Mouse (Mus musculus) megakaryocyte, embryonic 14.5 days (primary cell): ENCODE results near the gene Ppp2r2c. TPM values are rescaled to one million over a fixed set of nuclear protein-coding genes. Genes with fewer than 3 reads are reported as not detected.

Experiments used
- H3K27me3 ChIP-seq: replicated peaks from 2 replicates; pipeline ENCODE3; 2012; ENCODE audit warnings: inconsistent platforms
- H3K36me3 ChIP-seq: replicated peaks from 2 replicates; pipeline ENCODE3; 2012; ENCODE audit warnings: low read length, inconsistent platforms, mixed read lengths
- H3K4me1 ChIP-seq: 2 replicates; pipeline ENCODE4 v1.6.1; 2012; ENCODE audit warnings: inconsistent platforms
- H3K4me3 ChIP-seq: replicated peaks from 2 replicates; pipeline ENCODE3; 2012; ENCODE audit warnings: moderate library complexity, mild to moderate bottlenecking, inconsistent platforms
- H3K9me3 ChIP-seq: 2 replicates; pipeline ENCODE4 v1.6.1; 2012; ENCODE audit warnings: inconsistent platforms
- FLI1 ChIP-seq: IDR thresholded peaks from 2 replicates; pipeline ENCODE4 v1.6.1; 2012; ENCODE audit warnings: low read length, inconsistent platforms, mixed read lengths
- GATA1 ChIP-seq: IDR thresholded peaks from 3 replicates; pipeline ENCODE4 v1.6.1; 2012; ENCODE audit warnings: mixed read lengths, low read length, inconsistent platforms, borderline replicate concordance
- polyA plus RNA-seq: library from polyadenylated mRNA; stranded (reverse); fragments of >175 nt; gene quantifications from 2 replicates; pipeline ENCODE4 v1.2.3, GENCODE M21; 2012; ENCODE audit warnings: low replicate concordance; ENCODE audit not compliant: insufficient read depth

The Ppp2r2c gene
- polyA plus RNA-seq, 1 experiment, result 0.09 TPM

GRCm38 (mm10) chr5:36839602-36840001 lies 28.7 kb upstream of the Ppp2r2c start:
- no peaks in the 10 kb centered on the region for H3K4me1 ChIP-seq
- TF ChIP-seq GATA1, result no peak
- TF ChIP-seq FLI1, result no peak
- peaks cover 11% of the 10 kb centered on the region for H3K27me3 ChIP-seq
- no peaks in the 10 kb centered on the region for H3K36me3 ChIP-seq
- H3K4me3 ChIP-seq, result no peak overlapping the region
- H3K9me3 ChIP-seq, result peaks cover 19% of the 10 kb centered on the region

- Histone ChIP-seq H3K9me3 (peaks cover 19% of the 10 kb centered on the region), H3K4me3 (no peak overlapping the region), H3K27me3 (peaks cover 10% of the 10 kb centered on the region), H3K36me3 (no peaks in the 10 kb centered on the region), H3K4me1 (0 out of 2 replicates have a peak, but pooled peaks cover under 1% of the 10 kb centered on the region)
- TF ChIP-seq FLI1 (no peak), GATA1 (no peak)
Measured at GRCm38 (mm10) chr5:36840092-36840491, 28.2 kb upstream of the Ppp2r2c start.

- peaks cover 10% of the 10 kb centered on the region for H3K4me1 ChIP-seq
- no peak for TF ChIP-seq FLI1
- no peak for TF ChIP-seq GATA1
- no peaks in the 10 kb centered on the region for H3K36me3 ChIP-seq
- peaks cover 17% of the 10 kb centered on the region for H3K9me3 ChIP-seq
- H3K27me3 ChIP-seq, result peaks cover 11% of the 10 kb centered on the region
- no peak overlapping the region for H3K4me3 ChIP-seq
Measured at GRCm38 (mm10) chr5:36841701-36842100, 26.6 kb upstream of the Ppp2r2c start.

GRCm38 (mm10) chr5:36844490-36844889 lies 23.8 kb upstream of the Ppp2r2c start:
- H3K9me3 ChIP-seq, result peaks cover 22% of the 10 kb centered on the region
- no peak overlapping the region for H3K4me3 ChIP-seq
- no peaks in the 10 kb centered on the region for H3K36me3 ChIP-seq
- peaks cover 25% of the 10 kb centered on the region for H3K27me3 ChIP-seq
- peaks cover 10% of the 10 kb centered on the region for H3K4me1 ChIP-seq
- TF ChIP-seq FLI1 (no peak), GATA1 (no peak)

- TF ChIP-seq GATA1 (no peak), FLI1 (no peak)
- Histone ChIP-seq H3K4me1 (no peaks in the 10 kb centered on the region), H3K27me3 (peaks cover 37% of the 10 kb centered on the region), H3K4me3 (no peak overlapping the region), H3K36me3 (no peaks in the 10 kb centered on the region), H3K9me3 (peaks cover 8% of the 10 kb centered on the region)
Measured at GRCm38 (mm10) chr5:36851572-36851971, 16.7 kb upstream of the Ppp2r2c start.

- Histone ChIP-seq H3K9me3 (0 out of 2 replicates have a peak, but pooled peaks cover 3% of the 10 kb centered on the region), H3K4me3 (no peak overlapping the region), H3K27me3 (peaks cover 22% of the 10 kb centered on the region), H3K36me3 (no peaks in the 10 kb centered on the region), H3K4me1 (no peaks in the 10 kb centered on the region)
- TF ChIP-seq FLI1, result no peak
- no peak for TF ChIP-seq GATA1
Measured at GRCm38 (mm10) chr5:36855180-36855579, 13.1 kb upstream of the Ppp2r2c start.

- peaks cover 22% of the 10 kb centered on the region for H3K27me3 ChIP-seq
- no peaks in the 10 kb centered on the region for H3K4me1 ChIP-seq
- TF ChIP-seq FLI1, result no peak
- TF ChIP-seq GATA1, result no peak
- no peaks in the 10 kb centered on the region for H3K36me3 ChIP-seq
- H3K4me3 ChIP-seq, result no peak overlapping the region
- peaks cover 7% of the 10 kb centered on the region for H3K9me3 ChIP-seq
Measured at GRCm38 (mm10) chr5:36856529-36856928, 11.8 kb upstream of the Ppp2r2c start.

GRCm38 (mm10) chr5:36857546-36857945 lies 10.8 kb upstream of the Ppp2r2c start:
- Histone ChIP-seq H3K9me3 (peaks cover 8% of the 10 kb centered on the region), H3K27me3 (peaks cover 30% of the 10 kb centered on the region), H3K4me3 (no peak overlapping the region), H3K36me3 (no peaks in the 10 kb centered on the region), H3K4me1 (no peaks in the 10 kb centered on the region)
- TF ChIP-seq FLI1 (no peak), GATA1 (no peak)

- no peak for TF ChIP-seq FLI1
- Histone ChIP-seq H3K4me3 (no peak overlapping the region), H3K4me1 (peaks cover 9% of the 10 kb centered on the region), H3K9me3 (peaks cover 8% of the 10 kb centered on the region), H3K36me3 (no peaks in the 10 kb centered on the region), H3K27me3 (peaks cover 51% of the 10 kb centered on the region)
Measured at GRCm38 (mm10) chr5:36861084-36861483, 7.2 kb upstream of the Ppp2r2c start.

GRCm38 (mm10) chr5:36866701-36867250 lies 1.5 kb upstream of the Ppp2r2c start:
- peaks cover 18% of the 10 kb centered on the region for H3K4me1 ChIP-seq
- TF ChIP-seq FLI1 (no peak), GATA1 (no peak)
- H3K36me3 ChIP-seq, result no peaks in the 10 kb centered on the region
- H3K9me3 ChIP-seq, result peaks cover 20% of the 10 kb centered on the region
- H3K27me3 ChIP-seq, result peaks cover 96% of the 10 kb centered on the region
- H3K4me3 ChIP-seq, result peak overlapping the region; percentile 11
